Mouse (Mus musculus) ES-Bruce4 (cell line): Measurements from ENCODE around the gene Tent4b.

Experiments used
- CTCF ChIP-seq: IDR thresholded peaks from one replicate; pipeline ENCODE4 v1.8.1; 2011; ENCODE audit warnings: low read depth, low read length
- POLR2A ChIP-seq: IDR thresholded peaks from one replicate; pipeline ENCODE4 v1.8.1; 2011; ENCODE audit warnings: low read length; ENCODE audit not compliant: insufficient read depth

DNA sequence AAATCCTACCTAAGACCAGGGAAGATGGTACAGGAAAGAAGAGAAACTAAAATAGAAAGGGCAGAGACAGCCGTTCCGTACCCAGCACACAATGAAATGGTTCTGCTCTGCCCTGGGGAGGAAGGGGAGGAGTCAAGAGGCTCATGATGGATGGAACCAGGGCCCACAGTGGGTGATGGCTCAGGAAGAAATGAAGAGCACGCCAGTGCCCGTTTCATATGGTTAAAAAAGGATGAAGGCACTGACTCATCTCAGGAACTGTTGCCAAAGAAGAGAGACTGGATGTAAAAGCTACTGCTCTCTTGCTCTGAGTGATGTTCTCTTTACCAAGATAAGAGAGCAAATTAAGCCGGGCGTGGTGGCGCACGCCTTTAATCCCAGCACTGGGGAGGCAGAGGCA is 21.7 kb upstream of the Tent4b start:
- TF ChIP-seq POLR2A (no peak), CTCF (no peak)
